Mouse (Mus musculus) myocyte (in vitro differentiated cells): Measurements from ENCODE around the gene Ap1b1. TPM values are rescaled to one million over a fixed set of nuclear protein-coding genes. Genes with fewer than 3 reads are reported as not detected.

Experiments used
- H3K27me3 ChIP-seq: one replicate; pipeline ENCODE4 v1.6.1; 2011; ENCODE audit not compliant: control insufficient read depth, insufficient read depth, insufficient read length
- H3K36me3 ChIP-seq: one replicate; pipeline ENCODE4 v1.6.1; 2011; ENCODE audit not compliant: control insufficient read depth, insufficient read depth
- H3K4me2 ChIP-seq: one replicate; pipeline ENCODE4 v1.6.1; 2011; ENCODE audit warnings: low read depth, control low read depth
- H3K4me3 ChIP-seq: one replicate; pipeline ENCODE4 v1.5.1; 2011; ENCODE audit warnings: mild to moderate bottlenecking, control low read depth, moderate library complexity
- H3K79me2 ChIP-seq: one replicate; pipeline ENCODE4 v1.6.1; 2011; ENCODE audit not compliant: control insufficient read depth, insufficient read depth
- H3ac ChIP-seq: one replicate; pipeline ENCODE4 v1.6.1; 2011; ENCODE audit not compliant: control insufficient read depth, insufficient read length
- CEBPB ChIP-seq: IDR thresholded peaks from 2 replicates; pipeline ENCODE4 v1.6.1; 2011; ENCODE audit warnings: mild to moderate bottlenecking, moderate library complexity; ENCODE audit not compliant: poor library complexity, insufficient read depth, severe bottlenecking
- E2F4 ChIP-seq: IDR thresholded peaks from one replicate; pipeline ENCODE4 v1.6.1; 2011; ENCODE audit warnings: mild to moderate bottlenecking, control low read depth, moderate library complexity; ENCODE audit not compliant: insufficient read depth
- MAX ChIP-seq: IDR thresholded peaks from one replicate; pipeline ENCODE4 v1.6.1; 2011; ENCODE audit warnings: low read depth, mild to moderate bottlenecking, control low read depth
- MYOD1 ChIP-seq, 3 experiments: IDR thresholded peaks; one replicate each; pipeline ENCODE4 v1.6.1; 2011; ENCODE audit warnings: control low read depth in 2 of 3, low read depth in 2 of 3, mild to moderate bottlenecking in 2 of 3, moderate library complexity in 1 of 3; ENCODE audit not compliant: insufficient read length in 2 of 3, control insufficient read depth in 1 of 3
- MYOG ChIP-seq, 3 experiments: IDR thresholded peaks; one replicate each; pipeline ENCODE4 v1.6.1; 2011; ENCODE audit warnings: control low read depth in 2 of 3, low read depth in 2 of 3, mild to moderate bottlenecking in 2 of 3; ENCODE audit not compliant: insufficient read length in 2 of 3, control insufficient read depth in 1 of 3, insufficient read depth in 1 of 3
- POLR2A ChIP-seq: IDR thresholded peaks from one replicate; pipeline ENCODE4 v1.6.1; 2011; ENCODE audit warnings: low read depth, mild to moderate bottlenecking, control low read depth, moderate library complexity; ENCODE audit not compliant: insufficient read length
- POLR2AphosphoS2 ChIP-seq: IDR thresholded peaks from one replicate; pipeline ENCODE4 v1.6.1; 2011; ENCODE audit warnings: low read depth, control low read depth; ENCODE audit not compliant: insufficient read length
- REST ChIP-seq: IDR thresholded peaks from one replicate; pipeline ENCODE4 v1.6.1; 2011; ENCODE audit warnings: mild to moderate bottlenecking, control low read depth, moderate library complexity; ENCODE audit not compliant: insufficient read depth, insufficient read length
- SRF ChIP-seq: IDR thresholded peaks from one replicate; pipeline ENCODE4 v1.6.1; 2011; ENCODE audit warnings: low read depth; ENCODE audit not compliant: control insufficient read depth, insufficient read length
- TCF12 ChIP-seq: IDR thresholded peaks from one replicate; pipeline ENCODE4 v1.6.1; 2011; ENCODE audit warnings: mild to moderate bottlenecking, control low read depth; ENCODE audit not compliant: poor library complexity, insufficient read depth, severe bottlenecking
- TCF3 ChIP-seq: IDR thresholded peaks from one replicate; pipeline ENCODE4 v1.6.1; 2011; ENCODE audit warnings: low read depth, control low read depth; ENCODE audit not compliant: insufficient read length
- USF1 ChIP-seq: IDR thresholded peaks from one replicate; pipeline ENCODE4 v1.6.1; 2011; ENCODE audit warnings: low read depth, mild to moderate bottlenecking, control low read depth, moderate library complexity
- polyA plus RNA-seq: library from polyadenylated mRNA; unstranded; fragments of >200 nt; fragmentation: generic; extraction: Trizol; gene quantifications from one replicate; pipeline ENCODE4 v1.2.1, GENCODE M21; 2012; ENCODE audit warnings: missing spikeins

Gene Ap1b1
- polyA plus RNA-seq, 1 experiment = 55.6 TPM

DNA sequence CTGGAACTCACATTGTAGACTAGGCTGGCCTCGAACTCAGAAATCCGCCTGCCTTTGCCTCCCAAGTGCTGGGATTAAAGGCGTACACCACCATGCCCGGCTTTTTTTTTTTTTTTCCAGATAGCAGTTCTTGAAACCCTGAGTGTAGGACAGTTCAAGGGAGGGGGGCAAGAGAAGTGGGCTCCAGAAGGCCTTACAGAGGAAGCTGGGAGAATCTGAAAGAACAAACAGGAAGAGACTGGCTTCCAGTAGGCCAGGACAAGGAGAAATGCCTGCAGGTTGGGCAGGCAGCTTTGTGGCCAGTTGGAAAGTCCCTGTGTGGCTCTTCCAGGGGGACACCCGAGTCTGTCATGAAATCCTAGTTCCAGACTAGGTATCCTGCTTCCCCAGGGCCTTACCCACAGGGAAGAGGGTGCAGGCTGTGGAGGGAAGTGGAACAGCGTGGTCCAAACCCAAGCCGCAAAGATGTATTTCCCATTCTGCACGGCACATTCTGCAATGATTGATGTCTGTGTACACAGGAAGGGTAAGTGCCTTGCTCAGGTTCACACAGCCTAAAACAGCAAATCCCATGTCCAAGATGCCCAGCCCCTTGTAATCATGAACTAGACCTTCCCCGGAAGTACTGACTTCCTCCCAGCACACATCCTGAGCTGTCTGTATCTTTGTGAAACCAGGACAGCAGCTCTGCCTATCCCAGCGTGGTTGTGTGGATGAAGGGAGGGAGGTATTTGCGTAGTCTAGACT, 12.1 kb upstream of the Ap1b1 start:
- H3ac ChIP-seq = no peak overlapping the region
- peaks cover 15% of the 10 kb centered on the region for H3K27me3 ChIP-seq
- H3K4me2 ChIP-seq = no peak overlapping the region
- H3K36me3 ChIP-seq = no peaks in the 10 kb centered on the region
- TF ChIP-seq TCF12 (no peak), POLR2A (no peak), CEBPB (no peak), MYOD1 (IDR thresholded peaks at IDR 0.05; ENCODE audit: control insufficient read depth in 1 of 3, insufficient read length in 2 of 3, low read depth in 2 of 3) (no peak), SRF (no peak), POLR2AphosphoS2 (no peak), E2F4 (no peak), REST (no peak), MAX (no peak), USF1 (no peak), TCF3 (no peak), MYOG (IDR thresholded peaks at IDR 0.05; ENCODE audit: control insufficient read depth in 1 of 3, insufficient read depth in 1 of 3, insufficient read length in 2 of 3, low read depth in 2 of 3) (no peak)
- H3K79me2 ChIP-seq = no peaks in the 10 kb centered on the region
- H3K4me3 ChIP-seq = no peak overlapping the region

DNA sequence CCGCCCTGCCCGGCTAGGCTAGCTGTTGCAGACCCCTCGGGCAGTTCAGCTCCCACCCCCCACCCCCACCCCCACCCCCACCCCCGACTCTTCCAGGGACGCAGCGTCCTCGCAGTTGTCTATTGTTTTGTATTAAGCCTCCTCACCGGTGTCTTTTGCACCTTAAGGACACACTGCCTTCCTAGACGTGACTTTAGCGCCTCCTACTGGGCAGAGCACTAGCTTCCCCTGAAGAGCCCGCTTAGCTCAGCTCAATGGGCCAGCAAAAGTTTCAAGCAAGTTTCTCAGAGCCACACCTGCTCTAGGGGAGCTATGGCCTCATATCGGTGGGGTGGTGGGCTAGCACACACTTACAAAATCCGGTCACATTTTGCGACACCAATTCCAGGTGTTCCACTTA, 11.0 kb upstream of the Ap1b1 start:
- H3K4me3 ChIP-seq = no peak overlapping the region
- peaks cover 15% of the 10 kb centered on the region for H3K27me3 ChIP-seq
- H3K4me2 ChIP-seq = no peak overlapping the region
- TF ChIP-seq MYOG (IDR thresholded peaks at IDR 0.05; ENCODE audit: control insufficient read depth in 1 of 3, insufficient read depth in 1 of 3, insufficient read length in 2 of 3, low read depth in 2 of 3) = no peak
- no peak for TF ChIP-seq REST
- TF ChIP-seq SRF = no peak
- TF ChIP-seq POLR2AphosphoS2 = no peak
- no peak for TF ChIP-seq E2F4
- TF ChIP-seq TCF12 = no peak
- TF ChIP-seq MAX = no peak
- no peak for TF ChIP-seq MYOD1 (IDR thresholded peaks at IDR 0.05; ENCODE audit: control insufficient read depth in 1 of 3, insufficient read length in 2 of 3, low read depth in 2 of 3)
- no peak for TF ChIP-seq USF1
- TF ChIP-seq CEBPB = no peak
- no peak for TF ChIP-seq POLR2A
- no peak overlapping the region for H3ac ChIP-seq
- H3K36me3 ChIP-seq = no peaks in the 10 kb centered on the region
- no peaks in the 10 kb centered on the region for H3K79me2 ChIP-seq

DNA sequence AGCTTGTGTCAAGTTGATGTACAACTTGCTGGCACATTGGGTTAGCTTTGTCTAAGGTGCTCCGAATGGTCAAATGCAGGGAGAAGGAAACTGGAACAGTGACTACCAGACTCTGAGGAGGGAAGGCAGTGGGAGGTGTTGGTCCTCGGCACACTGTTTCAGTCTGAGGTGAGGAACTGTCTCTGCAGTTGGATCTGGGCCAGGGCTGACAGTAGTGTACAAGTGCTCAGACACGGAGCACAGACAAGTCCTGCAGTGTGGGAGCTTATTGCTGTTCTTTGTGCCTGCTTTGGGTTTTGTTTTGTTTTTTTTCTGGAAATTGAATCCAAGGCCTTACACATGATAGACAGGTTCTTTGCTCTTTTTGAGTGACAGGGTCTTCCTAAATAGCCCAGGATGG, 3.6 kb upstream of the Ap1b1 start:
- no peaks in the 10 kb centered on the region for H3K27me3 ChIP-seq
- H3K4me2 ChIP-seq = no peak overlapping the region
- no peaks in the 10 kb centered on the region for H3K36me3 ChIP-seq
- H3K4me3 ChIP-seq = no peak overlapping the region
- TF ChIP-seq MYOG (IDR thresholded peaks at IDR 0.05; ENCODE audit: control insufficient read depth in 1 of 3, insufficient read depth in 1 of 3, insufficient read length in 2 of 3, low read depth in 2 of 3) = no peak
- no peak for TF ChIP-seq MYOD1 (IDR thresholded peaks at IDR 0.05; ENCODE audit: control insufficient read depth in 1 of 3, insufficient read length in 2 of 3, low read depth in 2 of 3)
- no peaks in the 10 kb centered on the region for H3K79me2 ChIP-seq
- no peak overlapping the region for H3ac ChIP-seq

DNA sequence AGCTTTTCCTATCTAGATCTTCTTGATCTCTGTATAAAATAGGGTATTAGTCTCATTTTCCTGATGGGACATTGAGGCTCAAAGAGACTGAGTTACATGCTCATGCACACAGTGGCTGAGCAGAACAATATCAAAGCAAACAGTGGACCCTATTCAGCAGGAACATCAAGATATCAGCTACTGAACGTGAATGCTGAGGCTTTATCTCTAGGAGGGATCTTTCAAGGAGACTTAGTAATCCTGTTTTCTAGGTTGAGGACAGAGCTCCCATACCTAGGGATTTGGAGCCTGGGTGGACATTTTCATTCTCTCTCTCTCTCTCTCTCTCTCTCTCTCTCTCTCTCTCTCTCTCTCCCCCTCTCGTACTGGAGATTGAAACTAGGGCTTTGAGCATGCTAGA, 3.1 kb upstream of the Ap1b1 start:
- Histone ChIP-seq H3K36me3 (no peaks in the 10 kb centered on the region), H3K4me2 (no peak overlapping the region), H3K79me2 (no peaks in the 10 kb centered on the region), H3K27me3 (no peaks in the 10 kb centered on the region), H3ac (no peak overlapping the region), H3K4me3 (no peak overlapping the region)
- TF ChIP-seq TCF12 = no peak
- TF ChIP-seq MYOD1 (IDR thresholded peaks at IDR 0.05; ENCODE audit: control insufficient read depth in 1 of 3, insufficient read length in 2 of 3, low read depth in 2 of 3) = no peak
- TF ChIP-seq REST = no peak
- no peak for TF ChIP-seq POLR2A

DNA sequence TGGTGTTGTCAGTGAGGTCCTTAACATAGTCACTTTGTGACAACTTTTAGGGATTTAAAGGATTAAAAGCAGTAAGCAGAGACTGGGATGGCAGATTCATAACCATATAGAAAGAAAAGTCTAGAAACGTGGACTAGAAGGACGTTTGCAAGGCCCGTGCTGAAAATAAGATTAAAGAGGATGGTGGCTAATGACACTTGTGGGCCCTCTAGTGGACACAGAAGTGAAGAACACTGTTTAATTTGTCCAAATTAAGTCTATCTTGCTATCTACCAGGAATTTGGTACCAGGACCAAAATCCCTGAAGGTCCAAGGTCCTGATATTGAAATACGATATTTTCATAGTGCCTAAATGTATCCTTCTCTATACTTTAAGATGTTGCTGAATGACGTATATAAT, 2.4 kb upstream of the Ap1b1 start:
- H3K27me3 ChIP-seq = no peaks in the 10 kb centered on the region
- no peaks in the 10 kb centered on the region for H3K36me3 ChIP-seq
- no peak overlapping the region for H3K4me3 ChIP-seq
- no peaks in the 10 kb centered on the region for H3K79me2 ChIP-seq
- H3ac ChIP-seq = no peak overlapping the region
- H3K4me2 ChIP-seq = no peak overlapping the region
- TF ChIP-seq POLR2AphosphoS2 = no peak
- no peak for TF ChIP-seq USF1
- no peak for TF ChIP-seq E2F4
- no peak for TF ChIP-seq REST
- TF ChIP-seq POLR2A = no peak
- no peak for TF ChIP-seq MYOG (IDR thresholded peaks at IDR 0.05; ENCODE audit: control insufficient read depth in 1 of 3, insufficient read depth in 1 of 3, insufficient read length in 2 of 3, low read depth in 2 of 3)
- TF ChIP-seq MAX = no peak
- TF ChIP-seq MYOD1 (IDR thresholded peaks at IDR 0.05; ENCODE audit: control insufficient read depth in 1 of 3, insufficient read length in 2 of 3, low read depth in 2 of 3) = no peak
- no peak for TF ChIP-seq SRF
- no peak for TF ChIP-seq CEBPB
- no peak for TF ChIP-seq TCF3
- TF ChIP-seq TCF12 = no peak
